In the genomic region with DNA sequence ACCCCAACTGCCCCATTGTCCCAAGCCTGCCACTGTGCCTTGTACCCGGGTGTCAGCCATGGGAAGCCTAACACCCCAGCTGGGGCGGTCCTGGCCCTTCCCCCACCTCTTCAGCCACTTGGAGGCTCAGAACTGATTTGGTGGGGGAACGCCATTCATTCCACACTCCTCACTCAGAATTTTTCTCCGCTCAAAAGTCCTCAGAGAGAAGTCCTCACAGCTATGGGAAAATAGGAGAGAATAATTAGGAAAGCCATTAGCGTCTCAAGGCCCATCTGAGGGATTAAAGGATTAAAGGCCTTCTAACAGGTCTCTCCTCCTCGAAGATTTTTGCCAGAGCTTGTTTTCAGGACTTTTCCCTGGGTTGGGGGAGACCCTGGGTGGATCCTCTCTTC, we compare ENCODE assay signal across 14 mouse cellular contexts. TPM values are rescaled to one million over a fixed set of nuclear protein-coding genes. Genes with fewer than 3 reads are reported as not detected.
DNase-seq lines count a peak whose midpoint lies in the region; ATAC-seq lines count a peak whose summit lies in the region.
"Had no signal": no experiment of that assay in that cellular context is flagged by ENCODE, and none has a peak within 500 bp of the region (broad histone marks: within the 10 kb centered on the region; RNA-seq: fewer than 3 reads in every experiment).

No protein-coding gene starts in this region.

- peak overlapping the region; percentile 91 for H3K27ac ChIP-seq in forebrain, embryonic 11.5 days (ENCODE audit: low read depth, low read length)
- H3K27ac ChIP-seq in hindbrain, embryonic 13.5 days = peak overlapping the region; percentile 88
- peak overlapping the region; percentile 72 for H3K27ac ChIP-seq in midbrain, embryonic 14.5 days (replicated peaks; ENCODE audit: low read depth, low read length)
- H3K27ac ChIP-seq: embryonic facial prominence, embryonic 13.5 days; kidney, embryonic 15.5 days; liver, embryonic 14.5 days had no signal

- no peak overlapping the region for H3K4me3 ChIP-seq in forebrain, embryonic 11.5 days (ENCODE audit: low read depth, low read length)
- H3K4me3 ChIP-seq in hindbrain, embryonic 13.5 days = no peak overlapping the region
- no peak overlapping the region for H3K4me3 ChIP-seq in midbrain, embryonic 14.5 days (replicated peaks; ENCODE audit: low read depth, low read length)
- H3K4me3 ChIP-seq: embryonic facial prominence, embryonic 13.5 days; heart, embryonic 12.5 days; kidney, embryonic 15.5 days had no signal

- H3K27me3 ChIP-seq in forebrain, embryonic 11.5 days (ENCODE audit: control insufficient read depth, insufficient read depth, low read length) = peaks cover 28% of the 10 kb centered on the region
- peaks cover 33% of the 10 kb centered on the region for H3K27me3 ChIP-seq in hindbrain, embryonic 13.5 days
- H3K27me3 ChIP-seq in midbrain, embryonic 14.5 days (ENCODE audit: control insufficient read depth, insufficient read depth, low read length) = peaks cover 14% of the 10 kb centered on the region; the same call in 1 of the 2 replicates

- H3K9me3 ChIP-seq in forebrain, embryonic 11.5 days (ENCODE audit: control insufficient read depth, low read length) = no peaks in the 10 kb centered on the region
- no peaks in the 10 kb centered on the region for H3K9me3 ChIP-seq in hindbrain, embryonic 13.5 days
- no peaks in the 10 kb centered on the region for H3K9me3 ChIP-seq in midbrain, embryonic 14.5 days (ENCODE audit: control insufficient read depth, low read length)
- H3K9me3 ChIP-seq: embryonic facial prominence, embryonic 13.5 days; heart, embryonic 12.5 days; kidney, embryonic 15.5 days had no signal

- peak overlapping the region; percentile 21; the same call in 1 of the 2 replicates for H3K4me2 ChIP-seq in forebrain, embryonic 11.5 days (ENCODE audit: low read depth, low read length, severe bottlenecking)
- H3K4me2 ChIP-seq in hindbrain, embryonic 13.5 days = no peak overlapping the region
- H3K4me2 ChIP-seq in midbrain, embryonic 14.5 days (ENCODE audit: low read length) = no peak overlapping the region
- H3K4me2 ChIP-seq: embryonic facial prominence, embryonic 13.5 days; heart, embryonic 12.5 days had no signal

- H3K4me1 ChIP-seq in forebrain, embryonic 11.5 days (replicated peaks; ENCODE audit: control insufficient read depth, insufficient read depth, low read length) = peaks cover 77% of the 10 kb centered on the region
- peaks cover 84% of the 10 kb centered on the region for H3K4me1 ChIP-seq in hindbrain, embryonic 13.5 days (replicated peaks)
- peaks cover 70% of the 10 kb centered on the region for H3K4me1 ChIP-seq in midbrain, embryonic 14.5 days (ENCODE audit: control insufficient read depth, insufficient read depth, low read length)

- WGBS in forebrain, embryonic 11.5 days = 5% methylated on average over 6 of the region's 6 CpGs
- WGBS in hindbrain, embryonic 13.5 days = 17% methylated on average over 6 of the region's 6 CpGs
- WGBS in midbrain, embryonic 14.5 days = 5% methylated on average over 6 of the region's 6 CpGs

- peak; percentile 40 for ATAC-seq in forebrain, embryonic 11.5 days (replicated peaks; ENCODE audit: low FRiP score)
- ATAC-seq in hindbrain, embryonic 13.5 days (ENCODE audit: low FRiP score) = no peak
- no peak for ATAC-seq in midbrain, embryonic 14.5 days (ENCODE audit: low FRiP score, low TSS enrichment)
- ATAC-seq in megakaryocyte, adult 5-6 weeks (ENCODE audit: poor library complexity, severe bottlenecking) = no peak

- H3K9ac ChIP-seq in forebrain, embryonic 11.5 days (ENCODE audit: low read length) = peak overlapping the region; percentile 35
- H3K9ac ChIP-seq in hindbrain, embryonic 13.5 days = 0 out of 2 replicates have a peak overlapping the region, but pooled peaks have one; percentile 16
- no peak overlapping the region for H3K9ac ChIP-seq in midbrain, embryonic 14.5 days (replicated peaks; ENCODE audit: low read length)
- H3K9ac ChIP-seq: embryonic facial prominence, embryonic 13.5 days; heart, embryonic 12.5 days; kidney, embryonic 15.5 days; liver, embryonic 14.5 days had no signal

- H3K36me3 ChIP-seq in forebrain, embryonic 11.5 days (ENCODE audit: control insufficient read depth, insufficient read depth, low read length) = no peaks in the 10 kb centered on the region
- no peaks in the 10 kb centered on the region for H3K36me3 ChIP-seq in hindbrain, embryonic 13.5 days
- H3K36me3 ChIP-seq in midbrain, embryonic 14.5 days (ENCODE audit: control insufficient read depth, insufficient read depth, low read length) = no peaks in the 10 kb centered on the region
- H3K36me3 ChIP-seq: embryonic facial prominence, embryonic 13.5 days; heart, embryonic 12.5 days; kidney, embryonic 15.5 days had no signal

- peak; percentile 27 for DNase-seq in cerebellum, adult 9-10 months
- DNase-seq in cerebellum, adult 11 months = no peak
- DNase-seq in forebrain, embryonic 11.5 days (ENCODE audit: low spot score) = peak; percentile 73
- peak; percentile 55 for DNase-seq in midbrain, embryonic 14.5 days
- no peak for DNase-seq in spleen, postnatal 14 days (ENCODE audit: low spot score in 2 of 2)
- no peak for DNase-seq in spleen, adult 18-20 months
- DNase-seq: gastrocnemius, postnatal 25 days had no signal

RNA-seq across cellular contexts. Expression of a gene that starts 17.4 kb away (rescaled TPM):
- polyA plus RNA-seq in forebrain, embryonic 11.5 days (2014; fragmentation: Nextera tagmentation; extraction: Ambion mirVana) = 0.36 TPM in 1 of 2 replicates, not detected in the other
- 0.22 and 0.32 TPM in 2 replicates for polyA plus RNA-seq in hindbrain, embryonic 13.5 days (2015; fragmentation: Nextera tagmentation; extraction: Ambion mirVana)
- polyA plus RNA-seq in midbrain, embryonic 14.5 days (2014; fragmentation: Nextera tagmentation; extraction: Ambion mirVana) = 0.21 and 0.22 TPM in 2 replicates
- not detected in 2 replicates for total RNA-seq in megakaryocyte, adult 5-6 weeks (2015)
- not detected in 2 replicates for total RNA-seq in megakaryocyte, adult 5-6 weeks (2017)
- total RNA-seq: gastrocnemius, postnatal 25 days; left cerebral cortex, postnatal 25 days had no signal

RNA-seq across cellular contexts. Expression of a gene that starts 49.9 kb away (rescaled TPM):
- polyA plus RNA-seq in forebrain, embryonic 11.5 days (2014; fragmentation: Nextera tagmentation; extraction: Ambion mirVana) = 0.16 TPM in 1 of 2 replicates, not detected in the other
- polyA plus RNA-seq in hindbrain, embryonic 13.5 days (2015; fragmentation: Nextera tagmentation; extraction: Ambion mirVana) = 0.29 and 0.70 TPM in 2 replicates
- not detected in 2 replicates for polyA plus RNA-seq in midbrain, embryonic 14.5 days (2014; fragmentation: Nextera tagmentation; extraction: Ambion mirVana)
- total RNA-seq in megakaryocyte, adult 5-6 weeks (2015) = not detected in 2 replicates
- total RNA-seq in megakaryocyte, adult 5-6 weeks (2017) = not detected in 2 replicates
- polyA plus RNA-seq: heart, embryonic 12.5 days; liver, embryonic 14.5 days had no signal

RNA-seq across cellular contexts. Expression of a gene that starts 59.6 kb away (rescaled TPM):
- polyA plus RNA-seq in forebrain, embryonic 11.5 days (2014; fragmentation: Nextera tagmentation; extraction: Ambion mirVana) = 10.4 and 12.2 TPM in 2 replicates
- polyA plus RNA-seq in hindbrain, embryonic 13.5 days (2015; fragmentation: Nextera tagmentation; extraction: Ambion mirVana) = 10.9 and 12.0 TPM in 2 replicates
- 8.0 and 8.1 TPM in 2 replicates for polyA plus RNA-seq in midbrain, embryonic 14.5 days (2014; fragmentation: Nextera tagmentation; extraction: Ambion mirVana)
- total RNA-seq in megakaryocyte, adult 5-6 weeks (2015) = 2.8 and 6.6 TPM in 2 replicates
- 0.95 and 3.5 TPM in 2 replicates for total RNA-seq in megakaryocyte, adult 5-6 weeks (2017)

RNA-seq across cellular contexts. Expression of a gene that starts 59.8 kb away (rescaled TPM):
- 725 and 780 TPM in 2 replicates for polyA plus RNA-seq in forebrain, embryonic 11.5 days (2014; fragmentation: Nextera tagmentation; extraction: Ambion mirVana)
- polyA plus RNA-seq in hindbrain, embryonic 13.5 days (2015; fragmentation: Nextera tagmentation; extraction: Ambion mirVana) = 495 and 508 TPM in 2 replicates
- 444 and 493 TPM in 2 replicates for polyA plus RNA-seq in midbrain, embryonic 14.5 days (2014; fragmentation: Nextera tagmentation; extraction: Ambion mirVana)
- total RNA-seq in megakaryocyte, adult 5-6 weeks (2015) = 153 and 179 TPM in 2 replicates
- total RNA-seq in megakaryocyte, adult 5-6 weeks (2017) = 90.2 and 91.2 TPM in 2 replicates

Comparison
In these comparisons a context has a peak if more than half of its experiments do, and no peak if none do; other contexts are left out.
1. DNase-seq: peak in cerebellum, adult 9-10 months (single experiment), forebrain, embryonic 11.5 days (single experiment) and midbrain, embryonic 14.5 days (single experiment); none in cerebellum, adult 11 months (single experiment), spleen, postnatal 14 days (0 of 2) and spleen, adult 18-20 months (0 of 2).
2. Peak in every context shown above with its lines, with median percentiles within 50 percentile points of each other: H3K27ac ChIP-seq.